Mouse (Mus musculus): Measurements from ENCODE around the gene Nxph3.

Gene Nxph3

GRCm38 (mm10) chr11:95514298-95514861, at the start of gene Nxph3:
TSS of gene Nxph3 (minus strand) at chr11:95514570.
- DNase-seq (ENCODE audit: low spot score): no peak

GRCm38 (mm10) chr11:95563849-95564248, 49.5 kb upstream of the Nxph3 start:
- DNase-seq (ENCODE audit: low spot score): no peak

GRCm38 (mm10) chr11:95560773-95561172, 46.4 kb upstream of the Nxph3 start:
- DNase-seq (ENCODE audit: low spot score): no peak

GRCm38 (mm10) chr11:95559761-95560160, 45.4 kb upstream of the Nxph3 start:
- DNase-seq (ENCODE audit: low spot score): no peak

GRCm38 (mm10) chr11:95557719-95558118, 43.3 kb upstream of the Nxph3 start:
- no peak for DNase-seq (ENCODE audit: low spot score)

GRCm38 (mm10) chr11:95557032-95557431, 42.7 kb upstream of the Nxph3 start:
- no peak for DNase-seq (ENCODE audit: low spot score)

GRCm38 (mm10) chr11:95555279-95555678, 40.9 kb upstream of the Nxph3 start:
- DNase-seq (ENCODE audit: low spot score): no peak

- DNase-seq (ENCODE audit: low spot score): no peak
Measured at GRCm38 (mm10) chr11:95550301-95551021, 36.1 kb upstream of the Nxph3 start.

- DNase-seq (ENCODE audit: low spot score): no peak
Measured at GRCm38 (mm10) chr11:95546021-95546782, 31.8 kb upstream of the Nxph3 start.

GRCm38 (mm10) chr11:95544546-95545327, 30.4 kb upstream of the Nxph3 start:
- no peak for DNase-seq (ENCODE audit: low spot score)

- DNase-seq (ENCODE audit: low spot score): no peak
Measured at GRCm38 (mm10) chr11:95540637-95541385, 26.4 kb upstream of the Nxph3 start.

- no peak for DNase-seq (ENCODE audit: low spot score)
Measured at GRCm38 (mm10) chr11:95538378-95539104, 24.2 kb upstream of the Nxph3 start.

GRCm38 (mm10) chr11:95533484-95534160, 19.3 kb upstream of the Nxph3 start:
- DNase-seq (ENCODE audit: low spot score): peak; percentile 85

- DNase-seq (ENCODE audit: low spot score): no peak
Measured at GRCm38 (mm10) chr11:95532353-95533072, 18.1 kb upstream of the Nxph3 start.

GRCm38 (mm10) chr11:95528231-95528630, 13.9 kb upstream of the Nxph3 start:
- no peak for DNase-seq (ENCODE audit: low spot score)

- no peak for DNase-seq (ENCODE audit: low spot score)
Measured at GRCm38 (mm10) chr11:95527307-95527706, 12.9 kb upstream of the Nxph3 start.

GRCm38 (mm10) chr11:95521563-95521962, 7.2 kb upstream of the Nxph3 start:
- DNase-seq (ENCODE audit: low spot score): peak; percentile 43

GRCm38 (mm10) chr11:95520456-95521072, 6.2 kb upstream of the Nxph3 start:
- DNase-seq (ENCODE audit: low spot score): peak; percentile 55

GRCm38 (mm10) chr11:95519996-95520395, 5.6 kb upstream of the Nxph3 start:
- DNase-seq (ENCODE audit: low spot score): no peak

Data from urinary bladder, postnatal 10 days (tissue).